Mouse (Mus musculus) T-cell, adult 66 days (primary cell): ENCODE measurements around the gene Xcl1. TPM values are rescaled to one million over a fixed set of nuclear protein-coding genes. Genes with fewer than 3 reads are reported as not detected.

Source experiments
- total RNA-seq, 2 experiments: library from RNA; stranded (reverse); gene quantifications; 3 replicates in 1 of 2; 4 replicates in 1 of 2; pipeline ENCODE4 v1.2.4; 2023

The Xcl1 gene
- total RNA-seq: 10 to 100 TPM; 26.9 to 47.7 TPM

DNA sequence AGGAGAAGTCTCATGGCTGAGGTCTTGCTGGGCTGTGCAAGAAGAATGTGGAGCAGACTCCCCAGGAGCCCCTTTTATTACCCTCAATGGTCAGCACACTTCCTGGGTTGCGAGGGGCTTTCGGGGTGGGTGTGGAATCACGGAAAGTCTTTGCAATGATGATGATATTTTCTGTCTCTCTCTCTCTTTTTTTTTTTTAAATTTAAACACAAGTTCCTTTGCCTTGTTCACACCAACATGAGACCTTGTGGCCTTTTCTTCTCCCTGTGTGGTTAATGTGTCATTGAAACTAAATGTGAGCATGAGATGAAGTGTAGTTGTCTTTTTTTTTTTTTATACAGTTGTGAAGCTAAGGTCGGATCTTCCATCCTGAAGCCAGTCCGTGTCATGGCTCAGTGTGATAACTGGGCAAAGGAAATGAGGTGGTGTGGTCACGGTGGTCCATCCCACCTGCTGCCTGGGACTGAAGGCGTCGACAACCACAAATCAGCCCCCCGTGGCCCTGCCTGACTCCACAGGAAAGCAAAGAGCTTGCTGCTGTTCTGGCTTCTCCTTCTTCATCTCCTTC is at the start of gene Xcl1:
Gene Xcl1 (minus strand): TSS at position 51 of the 568 bp plus-strand sequence.

Other genes starting within 250 kb of the Xcl1 start
- gene Dpt, start 138.9 kb downstream of the Xcl1 start, total RNA-seq: not detected
- gene Tbx19, start 225.2 kb upstream of the Xcl1 start, total RNA-seq: under 1 TPM in 1 of 2 experiments, not detected in 1; 0.21 TPM